Mouse (Mus musculus): ENCODE measurements at regions not wholly inside any gene's neighbourhood (a gene's known extent, or its start where the extent isn't known, plus 50 kb on each side); places are given as distances from the start of the nearest gene placed in this dataset.
"Not testable (repeated sequence)": the region's sequence is repeated elsewhere in the genome, so short reads cannot be mapped to it uniquely, and the experiment has no call there.

GRCm38 (mm10) chr6:68242749-68243148 is 707.2 kb upstream of the Tacstd2 start:
- TF ChIP-seq CTCF (IDR thresholded peaks at IDR 0.05; ENCODE audit: low read depth, low read length); GATA1 (IDR thresholded peaks at IDR 0.05; ENCODE audit: borderline replicate concordance, low read length); TAL1 (conservative IDR thresholded peaks at IDR 0.05; ENCODE audit: low read depth, low read length): not testable (repeated sequence)

Data from G1E (cell line).